Mouse (Mus musculus) brain, adult 2 months (tissue): ENCODE results near the gene Epn1.

Source experiments
- DNase-seq: peaks from one replicate; pipeline ENCODE4 v3.0.0; 2011; ENCODE audit warnings: low read depth, low spot score

Gene Epn1

GRCm38 (mm10) chr7:5080010-5080751, at the start of gene Epn1:
Gene Epn1 (plus strand): TSS chr7:5080235.
- DNase-seq: peak; percentile 99

DNA sequence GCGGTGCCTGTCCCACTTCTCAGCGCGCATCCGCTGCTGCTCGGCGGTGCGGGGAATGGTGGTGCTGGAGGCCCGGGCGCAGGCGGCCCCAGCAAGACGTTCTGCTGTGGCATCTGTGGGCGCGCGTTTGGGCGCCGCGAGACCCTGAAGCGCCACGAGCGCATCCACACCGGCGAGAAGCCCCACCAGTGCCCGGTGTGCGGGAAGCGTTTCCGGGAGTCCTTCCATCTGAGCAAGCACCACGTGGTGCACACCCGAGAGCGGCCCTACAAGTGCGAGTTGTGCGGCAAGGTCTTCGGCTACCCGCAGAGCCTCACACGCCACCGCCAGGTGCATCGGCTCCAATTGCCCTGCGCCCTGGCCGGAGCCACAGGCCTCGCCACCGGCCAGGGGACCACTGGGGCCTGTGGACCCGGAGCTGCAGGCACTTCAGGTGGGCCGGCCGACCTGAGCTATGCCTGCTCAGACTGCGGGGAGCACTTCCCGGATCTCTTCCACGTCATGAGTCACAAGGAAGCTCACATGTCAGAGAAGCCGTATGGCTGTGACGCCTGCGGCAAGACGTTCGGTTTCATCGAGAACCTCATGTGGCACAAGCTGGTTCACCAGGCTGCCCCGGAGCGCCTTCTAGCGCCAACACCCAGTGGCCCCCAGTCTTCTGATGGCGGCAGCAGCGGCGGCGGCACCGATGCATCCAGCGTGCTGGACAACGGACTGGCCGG, 49.3 kb upstream of the Epn1 start:
- DNase-seq: no peak

DNA sequence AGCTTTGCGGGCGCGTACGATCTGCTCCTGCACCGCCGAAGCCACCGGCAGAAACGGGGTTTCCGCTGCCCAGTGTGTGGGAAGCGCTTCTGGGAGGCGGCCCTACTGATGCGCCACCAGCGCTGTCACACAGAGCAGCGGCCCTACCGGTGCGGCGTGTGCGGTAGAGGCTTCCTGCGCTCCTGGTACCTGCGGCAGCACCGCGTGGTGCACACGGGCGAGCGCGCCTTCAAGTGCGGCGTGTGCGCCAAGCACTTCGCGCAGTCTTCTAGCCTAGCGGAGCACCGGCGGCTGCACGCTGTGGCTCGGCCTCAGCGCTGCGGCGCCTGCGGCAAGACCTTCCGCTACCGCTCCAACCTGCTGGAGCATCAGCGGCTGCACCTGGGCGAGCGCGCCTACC, 48.5 kb upstream of the Epn1 start:
- DNase-seq: no peak

GRCm38 (mm10) chr7:5033818-5034217, 46.2 kb upstream of the Epn1 start, which contains the start of gene 4632433K11Rik:
Gene 4632433K11Rik (plus strand): TSS chr7:5034118.
- DNase-seq: no peak

DNA sequence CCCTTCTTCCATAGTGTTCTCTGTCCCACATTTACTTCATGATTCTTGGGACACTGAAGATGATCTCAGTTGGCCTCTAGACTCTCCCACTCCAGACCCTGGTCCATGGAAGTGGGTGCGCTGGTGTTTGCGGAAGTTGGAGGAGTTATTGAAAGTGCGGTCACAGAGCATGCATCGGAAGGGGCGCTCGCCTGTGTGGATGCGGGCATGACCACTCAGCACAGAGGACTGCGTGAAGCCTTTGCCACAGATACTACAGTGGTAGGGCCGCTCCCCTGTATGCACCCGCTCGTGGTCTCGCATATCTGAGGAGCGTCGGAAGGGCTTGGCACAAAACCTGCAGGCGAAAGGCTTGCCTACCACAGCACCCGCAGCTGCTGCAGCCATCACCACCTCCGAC, 44.4 kb upstream of the Epn1 start:
- DNase-seq: no peak

DNA sequence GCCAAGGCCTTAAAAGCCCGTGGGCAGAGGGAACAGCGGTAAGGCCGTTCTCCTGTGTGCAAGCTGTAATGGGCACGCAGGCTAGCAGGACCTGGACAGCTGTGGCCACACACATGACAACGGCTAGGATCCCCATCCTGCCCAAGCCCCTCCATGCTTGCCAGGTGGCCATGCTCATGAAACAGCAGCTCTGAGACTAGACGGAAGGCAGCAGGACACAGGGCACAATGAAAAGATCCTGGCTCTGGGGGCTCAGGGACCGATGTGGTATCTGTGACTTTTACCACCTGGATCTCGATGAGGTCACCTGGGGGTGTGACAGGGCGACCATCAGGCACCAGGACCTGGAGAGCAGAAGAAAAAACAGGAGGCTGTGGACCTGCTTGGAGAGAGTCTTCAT, 43.9 kb upstream of the Epn1 start:
- no peak for DNase-seq

GRCm38 (mm10) chr7:5037026-5037425, 43.0 kb upstream of the Epn1 start:
- no peak for DNase-seq

DNA sequence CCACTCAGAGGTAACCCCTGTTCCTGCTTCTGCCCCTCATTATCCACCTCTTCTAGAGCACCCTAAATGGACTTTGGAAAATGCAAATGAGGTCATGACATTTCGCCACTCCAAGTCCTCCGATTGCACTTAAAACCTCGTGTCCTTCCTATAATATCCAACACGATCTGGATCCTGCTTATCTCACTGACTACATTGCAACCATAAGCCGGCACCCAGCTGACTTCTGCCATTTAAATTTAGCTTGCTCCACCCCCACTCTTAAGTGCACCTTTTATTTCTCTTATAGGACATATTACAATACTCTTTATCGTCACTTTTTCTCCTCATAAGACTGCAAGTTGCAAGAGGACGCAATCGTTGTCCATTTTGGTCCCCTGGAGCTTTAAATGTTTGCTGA, 42.6 kb upstream of the Epn1 start:
- DNase-seq: no peak

DNA sequence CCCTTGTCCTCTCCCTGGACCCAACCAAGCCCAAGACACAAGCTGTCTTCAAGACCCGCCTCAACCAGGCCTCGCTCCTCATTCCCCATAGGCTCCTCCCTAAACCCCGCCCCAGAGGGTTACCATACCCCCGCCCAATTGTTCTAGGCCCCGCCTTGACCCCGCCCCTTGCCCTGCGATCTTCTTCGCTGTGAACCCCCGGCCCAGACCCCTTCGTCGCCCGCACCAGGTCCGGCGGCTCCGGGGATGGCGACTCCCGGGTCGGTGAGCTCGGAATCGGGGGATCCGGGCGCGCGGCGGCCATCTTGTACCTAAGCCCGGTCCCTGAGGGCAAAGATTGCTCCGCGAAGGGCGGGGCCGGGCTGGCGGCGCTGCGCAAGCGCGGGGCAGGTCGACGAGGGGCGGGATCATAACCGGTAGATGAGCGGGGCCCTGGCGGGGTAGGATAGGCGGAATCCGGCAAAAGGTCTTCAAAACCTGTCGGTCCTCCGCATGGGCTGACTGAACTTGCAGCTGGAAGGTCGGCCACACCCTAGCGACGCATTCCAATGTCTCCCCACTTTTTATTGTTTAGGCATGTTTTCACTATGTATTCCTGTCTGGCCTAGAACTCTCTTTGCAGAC, 41.8 kb upstream of the Epn1 start, which contains the start of gene Zfp784:
Gene Zfp784 (minus strand): TSS at position 338 of the 624 bp plus-strand sequence.
- peak; percentile 96 for DNase-seq

DNA sequence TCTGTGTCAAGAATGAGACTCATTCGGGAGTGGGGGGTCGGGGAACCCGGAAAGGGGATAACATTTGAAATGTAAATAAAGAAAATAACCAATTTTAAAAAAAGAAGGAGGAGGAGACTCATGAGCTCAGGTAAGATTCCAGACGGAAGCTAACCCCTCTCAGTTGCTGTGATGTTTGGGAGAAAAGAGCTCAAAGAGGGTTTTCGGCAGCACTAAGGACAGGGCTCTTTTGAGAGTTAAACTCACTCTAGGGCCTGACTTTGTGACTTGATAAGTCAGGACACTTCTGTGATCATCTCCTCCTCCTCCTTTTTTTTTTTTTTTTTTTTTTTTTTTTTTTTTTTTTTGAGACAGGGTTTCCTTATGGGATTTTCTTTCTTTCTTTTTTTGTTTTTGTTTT, 41.1 kb upstream of the Epn1 start:
- DNase-seq: no peak

DNA sequence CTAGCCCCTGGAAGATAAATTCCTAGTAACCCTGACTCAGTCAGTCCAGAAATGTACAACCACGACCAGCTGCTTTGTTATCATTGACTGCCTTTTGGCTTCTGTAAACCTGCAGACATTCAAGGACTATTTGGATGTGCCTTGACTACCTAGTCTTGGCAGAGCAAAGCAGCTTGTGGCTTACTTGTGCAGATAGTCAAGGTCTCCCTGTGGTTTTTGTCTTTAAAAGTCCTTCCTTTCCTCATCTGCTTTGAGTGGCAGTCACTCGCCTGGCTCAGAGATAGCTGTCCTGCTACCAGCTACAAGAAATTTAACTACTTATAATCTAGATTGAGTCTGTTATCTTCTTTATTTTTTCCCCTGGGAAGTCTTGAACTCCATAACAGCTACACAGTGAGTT, 35.1 kb upstream of the Epn1 start:
- DNase-seq: no peak

GRCm38 (mm10) chr7:5046112-5046511, 33.9 kb upstream of the Epn1 start:
- DNase-seq: no peak

DNA sequence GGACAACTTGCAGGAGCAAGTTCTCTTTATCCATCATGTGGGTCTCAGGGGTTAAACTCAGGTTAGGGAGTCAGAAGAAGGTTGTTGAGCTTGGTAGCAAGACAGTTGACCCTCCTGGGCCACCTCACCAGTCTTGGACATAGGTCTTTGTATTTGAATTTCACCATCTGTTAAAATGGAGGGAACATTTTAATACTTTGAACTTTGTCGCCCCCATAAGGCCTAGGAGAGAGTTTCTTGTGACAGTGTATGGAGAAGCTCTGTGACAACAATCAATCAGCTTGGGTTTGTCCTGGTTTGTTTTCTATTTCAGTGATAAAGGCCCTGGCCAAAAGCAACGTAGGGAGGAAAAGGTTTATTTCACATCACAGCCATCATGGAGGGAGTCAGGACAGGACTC, 32.7 kb upstream of the Epn1 start:
- peak; percentile 67 for DNase-seq

DNA sequence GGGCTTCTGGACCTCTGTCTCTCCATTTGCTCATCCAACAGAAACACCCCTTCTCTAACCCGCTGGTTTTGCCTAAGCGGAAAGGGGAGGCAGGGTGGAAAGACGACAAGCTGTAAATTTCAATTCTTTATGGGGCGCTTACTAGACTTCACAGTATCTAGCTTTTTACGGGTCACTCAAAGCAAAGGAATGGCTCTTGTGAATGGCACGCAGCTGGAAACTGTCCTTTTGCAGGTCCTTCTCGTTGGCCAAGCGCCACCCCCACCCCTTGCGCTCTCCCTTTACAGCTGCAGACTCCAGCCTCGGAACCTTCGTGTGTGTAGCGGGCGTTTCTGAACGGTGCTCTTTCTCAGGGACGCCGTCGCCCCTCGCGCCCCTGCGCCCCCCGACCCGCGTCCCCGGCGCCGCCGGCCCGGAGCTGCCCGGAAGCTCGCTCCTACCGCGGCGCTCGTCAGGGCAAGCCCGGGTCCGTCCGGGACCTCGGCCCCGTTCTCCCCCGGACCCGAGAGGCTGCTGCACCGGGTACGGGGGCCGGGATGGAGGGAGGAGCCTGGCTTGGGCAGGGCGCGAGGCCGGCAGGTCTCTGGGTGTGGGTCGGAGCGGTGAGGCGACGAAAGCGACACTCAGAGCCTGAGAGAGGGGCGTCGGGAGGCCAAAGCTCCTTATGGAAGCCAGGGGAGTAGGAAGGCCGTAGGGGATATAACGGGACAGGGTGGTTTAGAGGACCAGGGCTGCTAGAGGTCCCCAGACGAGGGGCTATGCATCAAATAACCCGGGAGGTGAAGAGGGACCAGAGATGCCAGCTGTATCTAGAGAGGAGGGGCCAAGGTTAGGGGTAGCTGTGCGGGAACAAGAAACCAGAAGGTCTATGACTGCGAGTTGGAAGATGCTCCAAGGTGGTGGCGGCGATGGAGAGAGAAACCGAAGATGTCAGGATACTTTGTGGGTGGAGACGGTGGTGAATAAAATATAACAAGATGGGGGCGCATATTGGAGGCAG, 28.5 kb upstream of the Epn1 start, which contains the start of gene Zfp580:
Gene Zfp580 (plus strand): TSS at position 346 of the 1,000 bp plus-strand sequence.
- peak; percentile 89 for DNase-seq

GRCm38 (mm10) chr7:5052438-5052837, 27.6 kb upstream of the Epn1 start:
- peak; percentile 52 for DNase-seq

DNA sequence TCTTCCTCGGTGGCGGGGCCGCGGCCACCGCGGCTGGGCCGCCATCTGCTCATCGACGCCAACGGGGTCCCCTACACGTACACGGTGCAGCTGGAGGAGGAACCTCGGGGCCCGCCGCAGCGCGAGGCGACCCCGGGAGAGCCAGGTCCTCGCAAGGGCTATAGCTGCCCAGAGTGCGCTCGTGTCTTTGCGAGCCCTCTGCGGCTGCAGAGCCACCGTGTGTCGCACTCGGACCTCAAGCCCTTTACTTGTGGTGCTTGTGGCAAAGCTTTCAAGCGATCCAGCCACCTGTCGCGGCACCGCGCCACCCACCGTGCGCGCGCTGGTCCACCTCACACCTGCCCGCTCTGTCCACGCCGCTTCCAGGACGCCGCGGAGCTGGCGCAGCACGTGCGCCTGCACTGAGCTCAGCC, 27.1 kb upstream of the Epn1 start:
- DNase-seq: peak; percentile 40

DNA sequence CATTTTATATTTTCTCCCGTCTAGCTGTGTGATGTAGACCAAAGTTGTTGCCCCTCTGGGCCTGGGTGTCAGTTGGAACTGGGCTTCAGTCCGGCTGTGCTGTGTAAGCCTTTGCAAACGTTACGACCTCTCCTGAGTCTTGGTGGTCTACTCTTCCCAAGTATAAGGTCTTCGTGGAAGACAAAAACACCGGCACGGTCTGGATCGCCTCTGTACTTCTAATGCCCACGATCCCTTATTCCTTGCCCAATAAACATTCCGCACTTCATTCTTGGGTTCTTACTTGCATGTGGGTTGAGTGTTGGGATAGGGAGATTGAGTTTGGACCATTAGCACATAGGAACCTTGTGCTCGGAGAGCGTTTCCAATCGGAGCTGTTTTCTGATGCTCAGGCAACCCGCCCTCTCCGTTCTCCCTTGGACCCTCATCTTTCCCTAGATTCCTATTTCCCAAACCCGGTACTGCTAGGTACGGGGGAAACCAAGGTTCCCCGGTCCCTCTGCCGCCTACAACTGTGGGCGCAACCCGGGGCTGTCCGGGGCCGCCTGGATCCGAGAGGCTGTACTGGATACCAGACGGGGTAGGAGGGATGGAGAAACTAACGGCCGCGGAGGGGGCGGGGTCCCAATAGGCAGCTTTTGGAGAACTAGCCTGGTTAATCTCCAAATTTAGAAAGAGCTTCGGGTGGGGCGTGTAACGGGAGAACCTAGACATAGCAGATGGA, 26.4 kb upstream of the Epn1 start:
- DNase-seq: peak; percentile 85

GRCm38 (mm10) chr7:5056651-5057263, 23.3 kb upstream of the Epn1 start:
- peak; percentile 74 for DNase-seq

GRCm38 (mm10) chr7:5057381-5057780, 22.7 kb upstream of the Epn1 start:
- DNase-seq: no peak

- DNase-seq: peak; percentile 61
Observed at GRCm38 (mm10) chr7:5057804-5058203, 22.2 kb upstream of the Epn1 start.
